Comparison of ENCODE assay signal across 8 mouse cellular contexts in the genomic region with DNA sequence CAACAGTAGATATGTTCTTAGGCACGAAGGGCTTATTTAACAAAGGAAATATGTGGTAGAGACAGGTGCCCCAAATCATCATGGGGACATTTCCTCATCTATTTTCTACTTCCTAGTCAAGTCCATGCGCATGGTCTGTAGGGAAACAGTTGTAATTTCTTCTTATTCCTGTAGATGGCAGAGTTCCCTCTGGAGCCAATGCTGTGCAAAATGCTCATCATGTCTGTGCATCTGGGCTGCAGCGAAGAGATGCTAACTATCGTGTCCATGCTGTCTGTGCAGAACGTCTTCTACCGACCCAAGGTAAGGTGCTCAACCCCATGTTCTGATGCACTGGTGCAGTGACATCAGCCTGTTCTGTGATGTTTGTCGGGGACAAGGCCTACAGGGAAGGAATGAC. TPM values are rescaled to one million over a fixed set of nuclear protein-coding genes. Genes with fewer than 3 reads are reported as not detected.
DNase-seq lines count a peak whose midpoint lies in the region; ATAC-seq and TF ChIP-seq lines count a peak whose summit lies in the region.

No protein-coding gene starts in this region.

- ATAC-seq in forebrain, postnatal 0 days = no peak; the same call in 1 of the 2 replicates
- ATAC-seq in forebrain, embryonic 13.5 days = no peak
- 0 out of 2 replicates have a peak, but pooled peaks have one; percentile 25 for ATAC-seq in liver, postnatal 0 days
- ATAC-seq in liver, embryonic 12.5 days = no peak
- ATAC-seq in intestine, embryonic 15.5 days = peak; percentile 34; the same call in 1 of the 2 replicates
- ATAC-seq in stomach, postnatal 0 days (ENCODE audit: low FRiP score, low TSS enrichment) = peak; percentile 37; the same call in 1 of the 2 replicates

- peaks cover 78% of the 10 kb centered on the region for H3K36me3 ChIP-seq in forebrain, postnatal 0 days (ENCODE audit: insufficient read depth)
- H3K36me3 ChIP-seq in forebrain, embryonic 13.5 days (ENCODE audit: poor library complexity, severe bottlenecking) = peaks cover 89% of the 10 kb centered on the region
- H3K36me3 ChIP-seq in liver, postnatal 0 days (replicated peaks; ENCODE audit: insufficient read depth, low read length) = peaks cover 73% of the 10 kb centered on the region
- peaks cover 93% of the 10 kb centered on the region for H3K36me3 ChIP-seq in liver, embryonic 12.5 days
- peaks cover 41% of the 10 kb centered on the region for H3K36me3 ChIP-seq in intestine, embryonic 15.5 days
- H3K36me3 ChIP-seq in stomach, postnatal 0 days (ENCODE audit: control insufficient read depth, insufficient read depth, low read length) = peaks cover 42% of the 10 kb centered on the region

- no peak overlapping the region for H3K27ac ChIP-seq in forebrain, postnatal 0 days (ENCODE audit: low read depth, low read length)
- H3K27ac ChIP-seq in forebrain, embryonic 13.5 days = no peak overlapping the region
- no peak overlapping the region for H3K27ac ChIP-seq in liver, postnatal 0 days (ENCODE audit: low read depth)
- H3K27ac ChIP-seq in liver, embryonic 12.5 days = no peak overlapping the region
- H3K27ac ChIP-seq in bone marrow macrophage, adult 2 months (ENCODE audit: insufficient read depth, low read depth, low read length) = no peak overlapping the region
- H3K27ac ChIP-seq in intestine, embryonic 15.5 days = no peak overlapping the region
- H3K27ac ChIP-seq in stomach, postnatal 0 days (replicated peaks) = no peak overlapping the region

- no peaks in the 10 kb centered on the region for H3K4me1 ChIP-seq in forebrain, postnatal 0 days (ENCODE audit: insufficient read depth)
- no peaks in the 10 kb centered on the region for H3K4me1 ChIP-seq in forebrain, embryonic 13.5 days
- no peaks in the 10 kb centered on the region for H3K4me1 ChIP-seq in liver, postnatal 0 days (ENCODE audit: insufficient read depth)
- H3K4me1 ChIP-seq in liver, embryonic 12.5 days = no peaks in the 10 kb centered on the region
- H3K4me1 ChIP-seq in bone marrow macrophage, adult 2 months (ENCODE audit: control insufficient read depth, insufficient read depth, low read length) = peaks cover 13% of the 10 kb centered on the region
- no peaks in the 10 kb centered on the region for H3K4me1 ChIP-seq in intestine, embryonic 15.5 days (replicated peaks)
- H3K4me1 ChIP-seq in stomach, postnatal 0 days (replicated peaks; ENCODE audit: control insufficient read depth, insufficient read depth) = no peaks in the 10 kb centered on the region

- no peak overlapping the region for H3K4me2 ChIP-seq in forebrain, postnatal 0 days (ENCODE audit: low read depth)
- H3K4me2 ChIP-seq in forebrain, embryonic 13.5 days = no peak overlapping the region
- H3K4me2 ChIP-seq in liver, postnatal 0 days (ENCODE audit: low read depth, low read length) = no peak overlapping the region
- no peak overlapping the region for H3K4me2 ChIP-seq in liver, embryonic 12.5 days
- no peak overlapping the region for H3K4me2 ChIP-seq in intestine, embryonic 15.5 days (replicated peaks)
- no peak overlapping the region for H3K4me2 ChIP-seq in stomach, postnatal 0 days (replicated peaks; ENCODE audit: low read depth)

- no peaks in the 10 kb centered on the region for H3K27me3 ChIP-seq in forebrain, postnatal 0 days (ENCODE audit: insufficient read depth, low read length)
- no peaks in the 10 kb centered on the region for H3K27me3 ChIP-seq in forebrain, embryonic 13.5 days
- no peaks in the 10 kb centered on the region for H3K27me3 ChIP-seq in liver, postnatal 0 days (ENCODE audit: insufficient read depth, low read length)
- no peaks in the 10 kb centered on the region for H3K27me3 ChIP-seq in liver, embryonic 12.5 days (replicated peaks)
- no peaks in the 10 kb centered on the region for H3K27me3 ChIP-seq in intestine, embryonic 15.5 days (replicated peaks)
- H3K27me3 ChIP-seq in stomach, postnatal 0 days (ENCODE audit: control insufficient read depth, insufficient read depth, low read length) = no peaks in the 10 kb centered on the region

- peak; percentile 81 for TF ChIP-seq CTCF in forebrain, postnatal 0 days (IDR thresholded peaks at IDR 0.05; ENCODE audit: low read depth)
- peak; percentile 79 for TF ChIP-seq CTCF in liver, postnatal 0 days (IDR thresholded peaks at IDR 0.05; ENCODE audit: low read depth)
- peak; percentile 26; the same call in 1 of the 2 replicates for TF ChIP-seq CTCF in bone marrow macrophage, adult 2 months (IDR thresholded peaks at IDR 0.05; ENCODE audit: low read depth, low read length)
- TF ChIP-seq CTCF in stomach, postnatal 0 days (IDR thresholded peaks at IDR 0.05; ENCODE audit: low read depth) = peak; percentile 89

- no peak overlapping the region for H3K4me3 ChIP-seq in forebrain, postnatal 0 days (ENCODE audit: low read depth, low read length)
- no peak overlapping the region for H3K4me3 ChIP-seq in forebrain, embryonic 13.5 days
- no peak overlapping the region for H3K4me3 ChIP-seq in liver, postnatal 0 days (ENCODE audit: low read depth, low read length)
- H3K4me3 ChIP-seq in liver, embryonic 12.5 days = no peak overlapping the region
- no peak overlapping the region for H3K4me3 ChIP-seq in bone marrow macrophage, adult 2 months (ENCODE audit: insufficient read depth, low read length)
- H3K4me3 ChIP-seq in intestine, embryonic 15.5 days (replicated peaks) = no peak overlapping the region
- H3K4me3 ChIP-seq in stomach, postnatal 0 days (ENCODE audit: low read depth, low read length) = no peak overlapping the region

- WGBS in forebrain, postnatal 0 days = 54% methylated on average over 7 of the region's 7 CpGs
- WGBS in forebrain, embryonic 13.5 days = 53% methylated on average over 7 of the region's 7 CpGs
- 48% methylated on average over 7 of the region's 7 CpGs for WGBS in liver, postnatal 0 days (ENCODE audit: insufficient replicate concordance)
- WGBS in liver, embryonic 12.5 days (ENCODE audit: insufficient replicate concordance) = 65% methylated on average over 7 of the region's 7 CpGs
- WGBS in intestine, embryonic 15.5 days = 53% methylated on average over 7 of the region's 7 CpGs
- 49% methylated on average over 7 of the region's 7 CpGs for WGBS in stomach, postnatal 0 days

- no peak for TF ChIP-seq EP300 in liver, postnatal 0 days (IDR thresholded peaks at IDR 0.05; ENCODE audit: low read depth)
- TF ChIP-seq EP300 in stomach, postnatal 0 days (optimal IDR thresholded peaks at IDR 0.05) = no peak

- H3K9me3 ChIP-seq in forebrain, postnatal 0 days (ENCODE audit: low read length) = no peaks in the 10 kb centered on the region
- H3K9me3 ChIP-seq in forebrain, embryonic 13.5 days (replicated peaks) = no peaks in the 10 kb centered on the region
- no peaks in the 10 kb centered on the region for H3K9me3 ChIP-seq in liver, postnatal 0 days (ENCODE audit: low read length)
- H3K9me3 ChIP-seq in liver, embryonic 12.5 days (replicated peaks) = no peaks in the 10 kb centered on the region
- no peaks in the 10 kb centered on the region for H3K9me3 ChIP-seq in intestine, embryonic 15.5 days
- H3K9me3 ChIP-seq in stomach, postnatal 0 days (ENCODE audit: control insufficient read depth, low read length) = no peaks in the 10 kb centered on the region

- H3K9ac ChIP-seq in forebrain, postnatal 0 days = no peak overlapping the region
- no peak overlapping the region for H3K9ac ChIP-seq in forebrain, embryonic 13.5 days
- H3K9ac ChIP-seq in liver, postnatal 0 days (replicated peaks) = no peak overlapping the region
- H3K9ac ChIP-seq in liver, embryonic 12.5 days = no peak overlapping the region
- H3K9ac ChIP-seq in intestine, embryonic 15.5 days = no peak overlapping the region
- no peak overlapping the region for H3K9ac ChIP-seq in stomach, postnatal 0 days (ENCODE audit: low read length)

- DNase-seq in forebrain, postnatal 0 days = peak; percentile 78
- DNase-seq in liver, postnatal 0 days = no peak
- no peak for DNase-seq in stomach, postnatal 0 days (ENCODE audit: low spot score)
- no peak for DNase-seq in ovary, postnatal 10 days (ENCODE audit: low spot score)

- no peak for TF ChIP-seq POLR2A in bone marrow macrophage, adult 2 months (IDR thresholded peaks at IDR 0.05; ENCODE audit: borderline replicate concordance, low read depth, low read length)

RNA-seq across cellular contexts. Expression of gene Etv4, which starts 21.4 kb away (rescaled TPM):
- total RNA-seq in forebrain, postnatal 0 days (2014; rRNA removed) = 24.2 and 25.1 TPM in 2 replicates
- polyA plus RNA-seq in forebrain, postnatal 0 days (2015; fragmentation: Nextera tagmentation; extraction: Ambion mirVana) = 15.9 and 16.8 TPM in 2 replicates
- 2.4 and 3.3 TPM in 2 replicates for polyA plus RNA-seq in forebrain, embryonic 13.5 days (2015; fragmentation: Nextera tagmentation; extraction: Ambion mirVana)
- 0.15 and 0.39 TPM in 2 replicates for polyA plus RNA-seq in liver, postnatal 0 days (2015; fragmentation: Nextera tagmentation; extraction: Ambion mirVana)
- polyA plus RNA-seq in liver, embryonic 12.5 days (2016; fragmentation: Nextera tagmentation; extraction: Ambion mirVana) = 1.4 and 2.0 TPM in 2 replicates
- polyA plus RNA-seq in bone marrow macrophage, adult 2 months (2012; ENCODE audit: insufficient read depth, insufficient read length, missing spikeins) = 1.1 TPM in 1 of 2 replicates, not detected in the other
- polyA plus RNA-seq in intestine, embryonic 15.5 days (2015; fragmentation: Nextera tagmentation; extraction: Ambion mirVana) = 4.1 and 5.4 TPM in 2 replicates
- 1.8 and 2.0 TPM in 2 replicates for polyA plus RNA-seq in stomach, postnatal 0 days (2015; fragmentation: Nextera tagmentation; extraction: Ambion mirVana)

RNA-seq across cellular contexts. Expression of gene Dhx8, which starts 31.0 kb away (rescaled TPM):
- total RNA-seq in forebrain, postnatal 0 days (2014; rRNA removed) = 26.5 and 33.3 TPM in 2 replicates
- polyA plus RNA-seq in forebrain, postnatal 0 days (2015; fragmentation: Nextera tagmentation; extraction: Ambion mirVana) = 18.8 and 25.0 TPM in 2 replicates
- 39.2 and 44.8 TPM in 2 replicates for polyA plus RNA-seq in forebrain, embryonic 13.5 days (2015; fragmentation: Nextera tagmentation; extraction: Ambion mirVana)
- polyA plus RNA-seq in liver, postnatal 0 days (2015; fragmentation: Nextera tagmentation; extraction: Ambion mirVana) = 10.2 and 12.9 TPM in 2 replicates
- 25.6 and 26.3 TPM in 2 replicates for polyA plus RNA-seq in liver, embryonic 12.5 days (2016; fragmentation: Nextera tagmentation; extraction: Ambion mirVana)
- 22.3 and 24.4 TPM in 2 replicates for polyA plus RNA-seq in bone marrow macrophage, adult 2 months (2012; ENCODE audit: insufficient read depth, insufficient read length, missing spikeins)
- 22.5 and 26.9 TPM in 2 replicates for polyA plus RNA-seq in intestine, embryonic 15.5 days (2015; fragmentation: Nextera tagmentation; extraction: Ambion mirVana)
- 12.6 and 12.8 TPM in 2 replicates for polyA plus RNA-seq in stomach, postnatal 0 days (2015; fragmentation: Nextera tagmentation; extraction: Ambion mirVana)

Comparison
In these comparisons a context has a peak if more than half of its experiments do, and no peak if none do; other contexts are left out.
1. ATAC-seq: peak in liver, postnatal 0 days (single experiment), intestine, embryonic 15.5 days (single experiment) and stomach, postnatal 0 days (single experiment); none in forebrain, postnatal 0 days (single experiment), forebrain, embryonic 13.5 days (single experiment) and liver, embryonic 12.5 days (single experiment).
2. CTCF ChIP-seq: peak in every context shown above with its lines; median percentile 89 in stomach, postnatal 0 days; 81 in forebrain, postnatal 0 days; 79 in liver, postnatal 0 days; 26 in bone marrow macrophage, adult 2 months.